Mouse (Mus musculus) spleen, adult 2 months (tissue): Measurements from ENCODE around the gene Creb5.

Source experiments
- CTCF ChIP-seq: fragments of 200-500 bp; IDR thresholded peaks from 2 replicates; pipeline ENCODE4 v1.5.1; 2011; ENCODE audit warnings: mild to moderate bottlenecking, inconsistent platforms; ENCODE audit not compliant: insufficient read depth, insufficient read length, insufficient replicate concordance; ENCODE audit errors: extremely low read depth
- POLR2A ChIP-seq: fragments of 200-500 bp; IDR thresholded peaks from 2 replicates; pipeline ENCODE4 v1.6.1; 2011; ENCODE audit warnings: low read depth, low read length, inconsistent platforms

DNA sequence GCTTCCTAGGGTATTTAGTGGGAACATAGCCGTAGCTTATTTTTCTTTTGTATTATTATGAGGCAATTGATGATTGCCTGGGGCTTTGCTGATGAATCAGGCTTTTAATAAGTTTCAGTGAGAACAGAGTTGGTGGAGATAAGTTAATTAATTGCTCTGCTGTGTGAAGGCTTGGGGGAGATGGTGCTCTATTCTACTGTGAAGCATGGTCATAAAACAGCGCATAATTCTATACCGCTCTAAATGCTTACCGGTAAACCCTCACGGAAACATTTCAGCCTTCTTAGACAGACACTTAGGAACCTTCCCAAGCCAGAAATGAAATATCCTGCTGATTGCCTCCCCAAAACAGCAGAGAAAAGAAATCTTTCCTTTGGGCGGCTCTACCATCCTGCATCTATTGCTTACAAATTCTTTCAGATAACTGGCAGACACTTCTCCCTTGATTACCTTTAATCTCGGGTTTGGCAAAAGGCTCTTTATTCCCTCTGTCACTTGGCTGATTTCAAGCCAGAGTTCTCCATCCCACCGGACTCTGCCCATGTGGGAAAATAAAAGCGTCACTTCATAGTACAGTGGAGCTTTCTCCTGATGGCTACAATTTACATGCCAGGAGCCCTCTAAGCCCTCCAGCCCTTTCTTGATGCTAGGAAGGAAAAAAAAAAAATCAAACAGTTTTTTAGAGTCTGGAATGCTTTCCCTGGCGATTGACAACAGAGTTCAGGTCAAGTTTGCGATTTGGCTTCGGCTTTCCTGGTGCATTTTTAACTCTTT, 19.2 kb upstream of the Creb5 start:
- TF ChIP-seq CTCF: no peak
- no peak for TF ChIP-seq POLR2A
